Mouse (Mus musculus): ENCODE results near the gene Rassf3. TPM values are rescaled to one million over a fixed set of nuclear protein-coding genes. Genes with fewer than 3 reads are reported as not detected.

Rassf3 gene
- polyA plus RNA-seq, 1 experiment, result 15.5 TPM

GRCm38 (mm10) chr10:121429981-121430682 is 46.0 kb downstream of the Rassf3 start:
- 35% methylated on average over 14 of the region's 14 CpGs for WGBS
- Histone ChIP-seq H3K27me3 (ENCODE audit: control insufficient read depth, insufficient read depth, low read length) (no peaks in the 10 kb centered on the region), H3K27ac (ENCODE audit: control insufficient read depth, insufficient read depth, low read length) (peak overlapping the region; percentile 12; the same call in 1 of the 2 replicates), H3K36me3 (ENCODE audit: control insufficient read depth, insufficient read depth, low read length) (no peaks in the 10 kb centered on the region), H3K4me3 (ENCODE audit: control insufficient read depth, insufficient read depth, low read length) (no peak overlapping the region), H3K4me1 (replicated peaks; ENCODE audit: control insufficient read depth, insufficient read depth, low read length) (peaks cover 59% of the 10 kb centered on the region)
- peak; percentile 51 for DNase-seq
- TF ChIP-seq CTCF (IDR thresholded peaks at IDR 0.05; ENCODE audit: borderline replicate concordance, control insufficient read depth, extremely low read depth, insufficient read depth, low read length, poor library complexity) (no peak), POLR2A (IDR thresholded peaks at IDR 0.05; ENCODE audit: control insufficient read depth, extremely low read depth, insufficient read depth, low read length, poor library complexity) (no peak)

- Histone ChIP-seq H3K27ac (ENCODE audit: control insufficient read depth, insufficient read depth, low read length) (peak overlapping the region; percentile 12; the same call in 1 of the 2 replicates), H3K27me3 (ENCODE audit: control insufficient read depth, insufficient read depth, low read length) (no peaks in the 10 kb centered on the region), H3K4me3 (ENCODE audit: control insufficient read depth, insufficient read depth, low read length) (no peak overlapping the region), H3K36me3 (ENCODE audit: control insufficient read depth, insufficient read depth, low read length) (no peaks in the 10 kb centered on the region), H3K4me1 (replicated peaks; ENCODE audit: control insufficient read depth, insufficient read depth, low read length) (peaks cover 61% of the 10 kb centered on the region)
- WGBS, result 12% methylated on average over 8 of the region's 8 CpGs
- no peak for DNase-seq
- TF ChIP-seq POLR2A (IDR thresholded peaks at IDR 0.05; ENCODE audit: control insufficient read depth, extremely low read depth, insufficient read depth, low read length, poor library complexity) (no peak), CTCF (IDR thresholded peaks at IDR 0.05; ENCODE audit: borderline replicate concordance, control insufficient read depth, extremely low read depth, insufficient read depth, low read length, poor library complexity) (no peak)
Observed at GRCm38 (mm10) chr10:121429581-121429980, 46.6 kb downstream of the Rassf3 start.

GRCm38 (mm10) chr10:121429089-121429488 is 47.1 kb downstream of the Rassf3 start:
- Histone ChIP-seq H3K4me1 (replicated peaks; ENCODE audit: control insufficient read depth, insufficient read depth, low read length) (peaks cover 62% of the 10 kb centered on the region), H3K36me3 (ENCODE audit: control insufficient read depth, insufficient read depth, low read length) (no peaks in the 10 kb centered on the region), H3K4me3 (ENCODE audit: control insufficient read depth, insufficient read depth, low read length) (no peak overlapping the region), H3K27me3 (ENCODE audit: control insufficient read depth, insufficient read depth, low read length) (no peaks in the 10 kb centered on the region), H3K27ac (ENCODE audit: control insufficient read depth, insufficient read depth, low read length) (no peak overlapping the region)
- no peak for TF ChIP-seq CTCF (IDR thresholded peaks at IDR 0.05; ENCODE audit: borderline replicate concordance, control insufficient read depth, extremely low read depth, insufficient read depth, low read length, poor library complexity)
- TF ChIP-seq POLR2A (IDR thresholded peaks at IDR 0.05; ENCODE audit: control insufficient read depth, extremely low read depth, insufficient read depth, low read length, poor library complexity), result no peak
- 27% methylated on average over 2 of the region's 2 CpGs for WGBS
- DNase-seq, result no peak

GRCm38 (mm10) chr10:121428011-121428711 is 48.0 kb downstream of the Rassf3 start:
- no peaks in the 10 kb centered on the region for H3K27me3 ChIP-seq (ENCODE audit: control insufficient read depth, insufficient read depth, low read length)
- no peaks in the 10 kb centered on the region for H3K36me3 ChIP-seq (ENCODE audit: control insufficient read depth, insufficient read depth, low read length)
- TF ChIP-seq POLR2A (IDR thresholded peaks at IDR 0.05; ENCODE audit: control insufficient read depth, extremely low read depth, insufficient read depth, low read length, poor library complexity), result no peak
- no peak for TF ChIP-seq CTCF (IDR thresholded peaks at IDR 0.05; ENCODE audit: borderline replicate concordance, control insufficient read depth, extremely low read depth, insufficient read depth, low read length, poor library complexity)
- H3K4me1 ChIP-seq (replicated peaks; ENCODE audit: control insufficient read depth, insufficient read depth, low read length), result peaks cover 65% of the 10 kb centered on the region
- 92% methylated on average over 15 of the region's 15 CpGs for WGBS
- no peak for DNase-seq
- no peak overlapping the region for H3K4me3 ChIP-seq (ENCODE audit: control insufficient read depth, insufficient read depth, low read length)
- H3K27ac ChIP-seq (ENCODE audit: control insufficient read depth, insufficient read depth, low read length), result no peak overlapping the region

- Histone ChIP-seq H3K4me1 (replicated peaks; ENCODE audit: control insufficient read depth, insufficient read depth, low read length) (peaks cover 54% of the 10 kb centered on the region), H3K36me3 (ENCODE audit: control insufficient read depth, insufficient read depth, low read length) (no peaks in the 10 kb centered on the region), H3K27me3 (ENCODE audit: control insufficient read depth, insufficient read depth, low read length) (no peaks in the 10 kb centered on the region), H3K4me3 (ENCODE audit: control insufficient read depth, insufficient read depth, low read length) (no peak overlapping the region), H3K27ac (ENCODE audit: control insufficient read depth, insufficient read depth, low read length) (0 out of 2 replicates have a peak overlapping the region, but pooled peaks have one; percentile 34)
- DNase-seq, result peak; percentile 71
- TF ChIP-seq CTCF (IDR thresholded peaks at IDR 0.05; ENCODE audit: borderline replicate concordance, control insufficient read depth, extremely low read depth, insufficient read depth, low read length, poor library complexity) (peak; percentile 71; the same call in 1 of the 2 replicates), POLR2A (IDR thresholded peaks at IDR 0.05; ENCODE audit: control insufficient read depth, extremely low read depth, insufficient read depth, low read length, poor library complexity) (no peak)
- WGBS, result 40% methylated on average over 5 of the region's 5 CpGs
Observed at GRCm38 (mm10) chr10:121427136-121427535, 49.0 kb downstream of the Rassf3 start.

GRCm38 (mm10) chr10:121426458-121427070 is 49.6 kb downstream of the Rassf3 start:
- H3K27me3 ChIP-seq (ENCODE audit: control insufficient read depth, insufficient read depth, low read length), result no peaks in the 10 kb centered on the region
- H3K36me3 ChIP-seq (ENCODE audit: control insufficient read depth, insufficient read depth, low read length), result no peaks in the 10 kb centered on the region
- no peak for DNase-seq
- no peak for TF ChIP-seq POLR2A (IDR thresholded peaks at IDR 0.05; ENCODE audit: control insufficient read depth, extremely low read depth, insufficient read depth, low read length, poor library complexity)
- no peak for TF ChIP-seq CTCF (IDR thresholded peaks at IDR 0.05; ENCODE audit: borderline replicate concordance, control insufficient read depth, extremely low read depth, insufficient read depth, low read length, poor library complexity)
- peaks cover 54% of the 10 kb centered on the region for H3K4me1 ChIP-seq (replicated peaks; ENCODE audit: control insufficient read depth, insufficient read depth, low read length)
- peak overlapping the region; percentile 34; the same call in 1 of the 2 replicates for H3K27ac ChIP-seq (ENCODE audit: control insufficient read depth, insufficient read depth, low read length)
- WGBS, result 22% methylated on average over 5 of the region's 5 CpGs
- H3K4me3 ChIP-seq (ENCODE audit: control insufficient read depth, insufficient read depth, low read length), result no peak overlapping the region

Data from thymus, adult 2 months (tissue).